Mouse (Mus musculus): Measurements from ENCODE around the gene Lrrc75b.

DNA sequence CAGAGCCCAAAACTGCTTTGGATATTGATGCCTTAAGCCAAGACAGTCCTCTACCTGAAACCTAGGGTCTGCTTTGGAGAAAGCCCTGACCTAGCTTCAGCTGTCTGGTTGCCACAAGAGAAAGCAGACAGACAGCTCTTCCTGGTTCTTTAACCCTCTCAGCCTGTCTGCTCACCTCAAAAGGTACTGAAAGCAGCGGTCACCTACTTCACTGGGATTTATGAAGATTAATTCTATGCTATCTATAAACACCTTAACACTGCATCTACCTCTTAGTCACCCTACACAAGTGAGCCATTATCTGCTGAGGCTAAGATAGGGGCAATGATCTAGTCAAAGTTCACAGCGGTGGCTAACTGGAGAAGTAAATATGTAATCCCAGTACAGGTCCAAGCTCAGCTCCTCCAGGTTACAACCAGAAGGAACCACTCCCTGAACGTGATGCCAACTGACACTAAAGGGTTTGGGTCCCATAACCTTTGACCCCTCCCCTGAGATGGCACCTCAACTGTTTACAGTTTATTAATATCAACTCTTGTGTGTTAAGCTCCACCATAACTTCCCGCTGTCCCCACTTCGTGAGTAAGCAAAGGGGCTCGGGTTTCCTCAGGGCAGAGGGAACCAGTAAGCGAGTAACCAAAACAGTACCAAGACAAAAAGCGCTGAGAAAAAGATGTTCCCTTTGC is 43.9 kb downstream of the Lrrc75b start:
- TF ChIP-seq GATA1 (IDR thresholded peaks at IDR 0.05; ENCODE audit: low read length) (no peak), TAL1 (IDR thresholded peaks at IDR 0.05; ENCODE audit: low read length) (no peak)

All from erythroblast, embryonic 14.5 days (primary cell).